Comparison of ENCODE assay signal across 8 mouse cellular contexts in genomic region chr13:21159475-21159819, GRCm38 (mm10). TPM values are rescaled to one million over a fixed set of nuclear protein-coding genes. Genes with fewer than 3 reads are reported as not detected.
DNase-seq lines count a peak whose midpoint lies in the region; ATAC-seq lines count a peak whose summit lies in the region.

No protein-coding gene starts in this region.

- DNase-seq in heart, embryonic 10.5 days (ENCODE audit: low spot score): no peak
- no peak for DNase-seq in heart, postnatal 25 days (ENCODE audit: low spot score)
- peak; percentile 31 for DNase-seq in embryonic facial prominence, embryonic 14.5 days (ENCODE audit: low spot score)
- no peak for DNase-seq in urinary bladder, postnatal 4 days (ENCODE audit: low spot score in 2 of 2)
- no peak for DNase-seq in gastrocnemius, postnatal 14 days

- H3K4me1 ChIP-seq in heart, embryonic 10.5 days: no peaks in the 10 kb centered on the region
- peaks cover 8% of the 10 kb centered on the region; the same call in 1 of the 2 replicates for H3K4me1 ChIP-seq in embryonic facial prominence, embryonic 14.5 days (ENCODE audit: control insufficient read depth, insufficient read depth, low read length)
- peaks cover 2% of the 10 kb centered on the region; the same call in 1 of the 2 replicates for H3K4me1 ChIP-seq in intestine, embryonic 16.5 days (ENCODE audit: control insufficient read depth, insufficient read depth, low read length)
- H3K4me1 ChIP-seq in midbrain, embryonic 15.5 days: peaks cover 19% of the 10 kb centered on the region

- H3K4me2 ChIP-seq in embryonic facial prominence, embryonic 14.5 days (ENCODE audit: low read depth, low read length): peak overlapping the region; percentile 90
- peak overlapping the region; percentile 89 for H3K4me2 ChIP-seq in intestine, embryonic 16.5 days (ENCODE audit: low read depth, low read length)
- peak overlapping the region; percentile 98 for H3K4me2 ChIP-seq in midbrain, embryonic 15.5 days

- H3K9me3 ChIP-seq in heart, embryonic 10.5 days: no peaks in the 10 kb centered on the region
- no peaks in the 10 kb centered on the region for H3K9me3 ChIP-seq in embryonic facial prominence, embryonic 14.5 days (ENCODE audit: control insufficient read depth, low read length)
- no peaks in the 10 kb centered on the region for H3K9me3 ChIP-seq in intestine, embryonic 16.5 days (ENCODE audit: control insufficient read depth, low read length)
- H3K9me3 ChIP-seq in midbrain, embryonic 15.5 days: no peaks in the 10 kb centered on the region

- H3K27ac ChIP-seq in heart, embryonic 10.5 days: peak overlapping the region; percentile 57
- H3K27ac ChIP-seq in embryonic facial prominence, embryonic 14.5 days (replicated peaks; ENCODE audit: low read depth, low read length): no peak overlapping the region
- no peak overlapping the region for H3K27ac ChIP-seq in intestine, embryonic 16.5 days (ENCODE audit: low read length)
- H3K27ac ChIP-seq in midbrain, embryonic 15.5 days: no peak overlapping the region

- no peaks in the 10 kb centered on the region for H3K36me3 ChIP-seq in heart, embryonic 10.5 days
- no peaks in the 10 kb centered on the region for H3K36me3 ChIP-seq in embryonic facial prominence, embryonic 14.5 days (ENCODE audit: control insufficient read depth, insufficient read depth, low read length)
- H3K36me3 ChIP-seq in intestine, embryonic 16.5 days (ENCODE audit: control insufficient read depth, insufficient read depth, low read length): no peaks in the 10 kb centered on the region
- H3K36me3 ChIP-seq in midbrain, embryonic 15.5 days (replicated peaks): no peaks in the 10 kb centered on the region

- H3K9ac ChIP-seq in embryonic facial prominence, embryonic 14.5 days (ENCODE audit: low read depth, low read length): peak overlapping the region; percentile 64
- H3K9ac ChIP-seq in intestine, embryonic 16.5 days (ENCODE audit: low read depth, low read length): peak overlapping the region; percentile 60
- H3K9ac ChIP-seq in midbrain, embryonic 15.5 days: peak overlapping the region; percentile 57

- 0% methylated on average over 15 of the region's 15 CpGs for WGBS in heart, embryonic 10.5 days
- WGBS in embryonic facial prominence, embryonic 14.5 days: 2% methylated on average over 15 of the region's 15 CpGs
- whole genome bisulfite sequencing in intestine, embryonic 16.5 days: under 1% methylated on average over 15 of the region's 15 CpGs
- WGBS in midbrain, embryonic 15.5 days: under 1% methylated on average over 15 of the region's 15 CpGs

- peak; percentile 18 for ATAC-seq in CD4-positive, CD25-positive, alpha-beta regulatory T cell, adult 4 months
- ATAC-seq in embryonic facial prominence, embryonic 14.5 days (ENCODE audit: low read depth): no peak
- ATAC-seq in intestine, embryonic 16.5 days: peak; percentile 19; the same call in 1 of the 2 replicates
- ATAC-seq in midbrain, embryonic 15.5 days (replicated peaks): peak; percentile 22

- H3K4me3 ChIP-seq in heart, embryonic 10.5 days: peak overlapping the region; percentile 72
- H3K4me3 ChIP-seq in embryonic facial prominence, embryonic 14.5 days (ENCODE audit: low read depth, low read length): peak overlapping the region; percentile 73
- H3K4me3 ChIP-seq in intestine, embryonic 16.5 days (ENCODE audit: low read length): peak overlapping the region; percentile 60
- H3K4me3 ChIP-seq in midbrain, embryonic 15.5 days: peak overlapping the region; percentile 77

- no peaks in the 10 kb centered on the region for H3K27me3 ChIP-seq in heart, embryonic 10.5 days (ENCODE audit: insufficient read depth, poor library complexity, severe bottlenecking)
- H3K27me3 ChIP-seq in embryonic facial prominence, embryonic 14.5 days (replicated peaks; ENCODE audit: control insufficient read depth, insufficient read depth, low read length): no peaks in the 10 kb centered on the region
- no peaks in the 10 kb centered on the region for H3K27me3 ChIP-seq in intestine, embryonic 16.5 days (replicated peaks; ENCODE audit: control insufficient read depth, insufficient read depth, low read length)
- 0 out of 2 replicates have a peak, but pooled peaks cover 3% of the 10 kb centered on the region for H3K27me3 ChIP-seq in midbrain, embryonic 15.5 days (replicated peaks)

- intact Hi-C loops in heart, postnatal 25 days (cut with DNase I): loop anchor here (5.0 kb wide), 2 partner anchors 168 to 862 kb away; no protein-coding TSS in a partner anchor
- intact Hi-C loops in gastrocnemius, postnatal 14 days (cut with DNase I; ENCODE audit: low total_unique reads): no loop called here

RNA-seq across cellular contexts. Expression of gene Olfr1368, which starts 13.8 kb away (rescaled TPM):
- polyA plus RNA-seq in heart, embryonic 10.5 days (2016; fragmentation: Nextera tagmentation; extraction: Ambion mirVana): not detected in 2 replicates
- not detected for total RNA-seq in heart, postnatal 25 days (2021)
- polyA plus RNA-seq in CD4-positive, CD25-positive, alpha-beta regulatory T cell, adult 4 months (2017; shearing (Covaris generic)): not detected
- polyA plus RNA-seq in embryonic facial prominence, embryonic 14.5 days (2014; fragmentation: Nextera tagmentation; extraction: Ambion mirVana): not detected in 2 replicates
- polyA plus RNA-seq in intestine, embryonic 16.5 days (2015; fragmentation: Nextera tagmentation; extraction: Ambion mirVana): not detected in 2 replicates
- polyA plus RNA-seq in midbrain, embryonic 15.5 days (2015; fragmentation: Nextera tagmentation; extraction: Ambion mirVana): not detected in 2 replicates
- total RNA-seq in gastrocnemius, postnatal 14 days (2021): not detected

RNA-seq across cellular contexts. Expression of gene Trim27, which starts 19.8 kb away (rescaled TPM):
- 108 and 152 TPM in 2 replicates for polyA plus RNA-seq in heart, embryonic 10.5 days (2016; fragmentation: Nextera tagmentation; extraction: Ambion mirVana)
- 10 to 100 TPM; 18.8 to 19.0 TPM for total RNA-seq in heart, postnatal 25 days (2021)
- 10 to 100 TPM; 10.5 to 13.5 TPM for polyA plus RNA-seq in CD4-positive, CD25-positive, alpha-beta regulatory T cell, adult 4 months (2017; shearing (Covaris generic))
- 111 and 127 TPM in 2 replicates for polyA plus RNA-seq in embryonic facial prominence, embryonic 14.5 days (2014; fragmentation: Nextera tagmentation; extraction: Ambion mirVana)
- 119 and 122 TPM in 2 replicates for polyA plus RNA-seq in intestine, embryonic 16.5 days (2015; fragmentation: Nextera tagmentation; extraction: Ambion mirVana)
- 81.0 and 89.9 TPM in 2 replicates for polyA plus RNA-seq in midbrain, embryonic 15.5 days (2015; fragmentation: Nextera tagmentation; extraction: Ambion mirVana)
- total RNA-seq in gastrocnemius, postnatal 14 days (2021): 10 to 100 TPM; 22.2 to 26.4 TPM

RNA-seq across cellular contexts. Expression of gene Olfr263, which starts 30.0 kb away (rescaled TPM):
- polyA plus RNA-seq in heart, embryonic 10.5 days (2016; fragmentation: Nextera tagmentation; extraction: Ambion mirVana): not detected in 2 replicates
- not detected for total RNA-seq in heart, postnatal 25 days (2021)
- polyA plus RNA-seq in CD4-positive, CD25-positive, alpha-beta regulatory T cell, adult 4 months (2017; shearing (Covaris generic)): not detected
- 0.18 TPM in 1 of 2 replicates, not detected in the other for polyA plus RNA-seq in embryonic facial prominence, embryonic 14.5 days (2014; fragmentation: Nextera tagmentation; extraction: Ambion mirVana)
- polyA plus RNA-seq in intestine, embryonic 16.5 days (2015; fragmentation: Nextera tagmentation; extraction: Ambion mirVana): not detected in 2 replicates
- polyA plus RNA-seq in midbrain, embryonic 15.5 days (2015; fragmentation: Nextera tagmentation; extraction: Ambion mirVana): not detected in 2 replicates
- total RNA-seq in gastrocnemius, postnatal 14 days (2021): not detected

RNA-seq across cellular contexts. Expression of gene Olfr1369-ps1, which starts 48.2 kb away (rescaled TPM):
- 0.07 and 0.10 TPM in 2 replicates for polyA plus RNA-seq in heart, embryonic 10.5 days (2016; fragmentation: Nextera tagmentation; extraction: Ambion mirVana)
- not detected for total RNA-seq in heart, postnatal 25 days (2021)
- polyA plus RNA-seq in CD4-positive, CD25-positive, alpha-beta regulatory T cell, adult 4 months (2017; shearing (Covaris generic)): under 1 TPM in 1 of 2 experiments, not detected in 1; 0.27 TPM
- 0.15 TPM in 1 of 2 replicates, not detected in the other for polyA plus RNA-seq in embryonic facial prominence, embryonic 14.5 days (2014; fragmentation: Nextera tagmentation; extraction: Ambion mirVana)
- 0.04 TPM in 1 of 2 replicates, not detected in the other for polyA plus RNA-seq in intestine, embryonic 16.5 days (2015; fragmentation: Nextera tagmentation; extraction: Ambion mirVana)
- 0.05 TPM in 1 of 2 replicates, not detected in the other for polyA plus RNA-seq in midbrain, embryonic 15.5 days (2015; fragmentation: Nextera tagmentation; extraction: Ambion mirVana)
- total RNA-seq in gastrocnemius, postnatal 14 days (2021): not detected
